Mouse (Mus musculus) heart, adult 2 months (tissue): ENCODE results near the gene Slc22a17.

Experiments
- CTCF ChIP-seq: fragments of 200-600 bp; IDR thresholded peaks from 2 replicates; pipeline ENCODE4 v1.8.1; 2022; ENCODE audit warnings: antibody characterized with exemption, mild to moderate bottlenecking, moderate library complexity
- EP300 ChIP-seq: fragments of 200-500 bp; IDR thresholded peaks from 2 replicates; pipeline ENCODE4 v1.6.1; 2011; ENCODE audit warnings: low read depth, low read length, control low read depth; ENCODE audit not compliant: insufficient read depth
- POLR2A ChIP-seq: fragments of 200-500 bp; IDR thresholded peaks from 2 replicates; pipeline ENCODE4 v1.6.1; 2011; ENCODE audit warnings: mild to moderate bottlenecking, low read depth, low read length, control low read depth; ENCODE audit not compliant: insufficient read depth

- no peak for TF ChIP-seq CTCF
- TF ChIP-seq POLR2A, result no peak
- TF ChIP-seq EP300, result no peak
Measured at GRCm38 (mm10) chr14:54866268-54866667, 46.7 kb downstream of the Slc22a17 start.
